Mouse (Mus musculus): ENCODE measurements around the gene Rexo4. TPM values are rescaled to one million over a fixed set of nuclear protein-coding genes. Genes with fewer than 3 reads are reported as not detected.

The Rexo4 gene
- polyA plus RNA-seq, 1 experiment = 29.5 TPM

- H3K27ac ChIP-seq (ENCODE audit: control insufficient read depth, insufficient read depth, low read depth, low read length, poor library complexity) = no peak overlapping the region
- WGBS = 0% methylated on average over 1 of the region's 1 CpGs
- TF ChIP-seq CTCF (IDR thresholded peaks at IDR 0.05; ENCODE audit: control insufficient read depth, insufficient read depth, low read length) = no peak
- TF ChIP-seq POLR2A (IDR thresholded peaks at IDR 0.05; ENCODE audit: borderline replicate concordance, control insufficient read depth, low read depth, low read length) = no peak
- H3K4me1 ChIP-seq (ENCODE audit: control insufficient read depth, insufficient read depth, low read length) = peaks cover 11% of the 10 kb centered on the region
- H3K4me3 ChIP-seq (replicated peaks; ENCODE audit: control insufficient read depth, low read depth, low read length) = no peak overlapping the region
These were observed 27.8 kb downstream of the Rexo4 start for GRCm38 (mm10) chr2:26936425-26936824.

- TF ChIP-seq CTCF (IDR thresholded peaks at IDR 0.05; ENCODE audit: control insufficient read depth, insufficient read depth, low read length) = no peak
- no peak for TF ChIP-seq POLR2A (IDR thresholded peaks at IDR 0.05; ENCODE audit: borderline replicate concordance, control insufficient read depth, low read depth, low read length)
- 1% methylated on average over 2 of the region's 2 CpGs for WGBS
- H3K4me1 ChIP-seq (ENCODE audit: control insufficient read depth, insufficient read depth, low read length) = peaks cover 9% of the 10 kb centered on the region
- no peak overlapping the region for H3K27ac ChIP-seq (ENCODE audit: control insufficient read depth, insufficient read depth, low read depth, low read length, poor library complexity)
- no peak overlapping the region for H3K4me3 ChIP-seq (replicated peaks; ENCODE audit: control insufficient read depth, low read depth, low read length)
These were observed 28.9 kb downstream of the Rexo4 start for GRCm38 (mm10) chr2:26935286-26935685.

- TF ChIP-seq POLR2A (IDR thresholded peaks at IDR 0.05; ENCODE audit: borderline replicate concordance, control insufficient read depth, low read depth, low read length) (peak; percentile 94; the same call in 1 of the 2 replicates), CTCF (IDR thresholded peaks at IDR 0.05; ENCODE audit: control insufficient read depth, insufficient read depth, low read length) (no peak)
- Histone ChIP-seq H3K27ac (ENCODE audit: control insufficient read depth, insufficient read depth, low read depth, low read length, poor library complexity) (peak within 1 kb of the TSS; percentile 96), H3K4me1 (ENCODE audit: control insufficient read depth, insufficient read depth, low read length) (peaks cover 9% of the 10 kb centered on the region), H3K4me3 (replicated peaks; ENCODE audit: control insufficient read depth, low read depth, low read length) (peak within 1 kb of the TSS; percentile 96)
- 1% methylated on average over 62 of the region's 70 CpGs for WGBS
These were observed 30.7 kb downstream of the Rexo4 start, which contains the start of the genes Surf4 and Stkld1 for GRCm38 (mm10) chr2:26933304-26934055. Gene Surf4 (minus strand): TSS chr2:26933928. Gene Stkld1 (plus strand): TSS chr2:26934047.

GRCm38 (mm10) chr2:26932473-26933303, 31.5 kb downstream of the Rexo4 start:
- peaks cover 9% of the 10 kb centered on the region for H3K4me1 ChIP-seq (ENCODE audit: control insufficient read depth, insufficient read depth, low read length)
- H3K4me3 ChIP-seq (replicated peaks; ENCODE audit: control insufficient read depth, low read depth, low read length) = peak overlapping the region; percentile 96
- WGBS = under 1% methylated on average over 45 of the region's 49 CpGs
- TF ChIP-seq CTCF (IDR thresholded peaks at IDR 0.05; ENCODE audit: control insufficient read depth, insufficient read depth, low read length) (no peak), POLR2A (IDR thresholded peaks at IDR 0.05; ENCODE audit: borderline replicate concordance, control insufficient read depth, low read depth, low read length) (peak; percentile 19; the same call in 1 of the 2 replicates)
- peak overlapping the region; percentile 96 for H3K27ac ChIP-seq (ENCODE audit: control insufficient read depth, insufficient read depth, low read depth, low read length, poor library complexity)

- WGBS = 6% methylated on average over 1 of the region's 1 CpGs
- peaks cover 6% of the 10 kb centered on the region for H3K4me1 ChIP-seq (ENCODE audit: control insufficient read depth, insufficient read depth, low read length)
These were observed 33.8 kb downstream of the Rexo4 start for GRCm38 (mm10) chr2:26930390-26930789.

GRCm38 (mm10) chr2:26927745-26928476, 36.3 kb downstream of the Rexo4 start:
- WGBS = 87% methylated on average over 6 of the region's 6 CpGs
- no peak overlapping the region for H3K27ac ChIP-seq (ENCODE audit: control insufficient read depth, insufficient read depth, low read depth, low read length, poor library complexity)
- no peak overlapping the region for H3K4me3 ChIP-seq (replicated peaks; ENCODE audit: control insufficient read depth, low read depth, low read length)
- TF ChIP-seq CTCF (IDR thresholded peaks at IDR 0.05; ENCODE audit: control insufficient read depth, insufficient read depth, low read length) (no peak), POLR2A (IDR thresholded peaks at IDR 0.05; ENCODE audit: borderline replicate concordance, control insufficient read depth, low read depth, low read length) (no peak)
- no peaks in the 10 kb centered on the region; the same call in 1 of the 2 replicates for H3K4me1 ChIP-seq (ENCODE audit: control insufficient read depth, insufficient read depth, low read length)

More at GRCm38 (mm10) chr2:26930390-26930789, 33.8 kb downstream of the Rexo4 start:
- Histone ChIP-seq H3K4me3 (replicated peaks; ENCODE audit: control insufficient read depth, low read depth, low read length) (no peak overlapping the region), H3K27ac (ENCODE audit: control insufficient read depth, insufficient read depth, low read depth, low read length, poor library complexity) (no peak overlapping the region)
- TF ChIP-seq POLR2A (IDR thresholded peaks at IDR 0.05; ENCODE audit: borderline replicate concordance, control insufficient read depth, low read depth, low read length) (no peak), CTCF (IDR thresholded peaks at IDR 0.05; ENCODE audit: control insufficient read depth, insufficient read depth, low read length) (peak; percentile 60)

- Histone ChIP-seq H3K27ac (ENCODE audit: control insufficient read depth, insufficient read depth, low read depth, low read length, poor library complexity) (no peak overlapping the region), H3K4me1 (ENCODE audit: control insufficient read depth, insufficient read depth, low read length) (peaks cover 3% of the 10 kb centered on the region; the same call in 1 of the 2 replicates), H3K4me3 (replicated peaks; ENCODE audit: control insufficient read depth, low read depth, low read length) (no peak overlapping the region)
- 73% methylated on average over 9 of the region's 9 CpGs for WGBS
- TF ChIP-seq CTCF (IDR thresholded peaks at IDR 0.05; ENCODE audit: control insufficient read depth, insufficient read depth, low read length) = no peak
- no peak for TF ChIP-seq POLR2A (IDR thresholded peaks at IDR 0.05; ENCODE audit: borderline replicate concordance, control insufficient read depth, low read depth, low read length)
These were observed 42.4 kb downstream of the Rexo4 start for GRCm38 (mm10) chr2:26921784-26922183.
